Mouse (Mus musculus): ENCODE measurements around the gene Krt2. TPM values are rescaled to one million over a fixed set of nuclear protein-coding genes. Genes with fewer than 3 reads are reported as not detected.

The Krt2 gene
- polyA plus RNA-seq, 1 experiment from 2014 or later, result not detected

GRCm38 (mm10) chr15:101786360-101786759 is 31.6 kb downstream of the Krt2 start, which contains the start of gene Krt72:
Gene Krt72 (minus strand): TSS chr15:101786460.
- H3K4me2 ChIP-seq (replicated peaks; ENCODE audit: low read depth, low read length), result no peak within 1 kb of the TSS
- TF ChIP-seq EP300 (IDR thresholded peaks at IDR 0.05), result no peak
- no peak for TF ChIP-seq CTCF (IDR thresholded peaks at IDR 0.05)
- H3K4me1 ChIP-seq (ENCODE audit: insufficient read depth, low read depth, low read length), result no peaks in the 10 kb centered on the region
- no peaks in the 10 kb centered on the region for H3K9me3 ChIP-seq (ENCODE audit: low read length)
- H3K4me3 ChIP-seq (ENCODE audit: low read depth, low read length), result no peak within 1 kb of the TSS
- H3K36me3 ChIP-seq (ENCODE audit: insufficient read depth, low read length), result no peaks in the 10 kb centered on the region
- H3K27ac ChIP-seq (ENCODE audit: low read length), result no peak within 1 kb of the TSS
- no peak within 1 kb of the TSS for H3K9ac ChIP-seq (replicated peaks; ENCODE audit: low read depth)
- no peaks in the 10 kb centered on the region for H3K27me3 ChIP-seq (replicated peaks; ENCODE audit: insufficient read depth, low read length)
- no peak for ATAC-seq
- DNase-seq (ENCODE audit: low spot score), result no peak
- WGBS, result 89% methylated on average over 18 of the region's 18 CpGs

- Histone ChIP-seq H3K27ac (ENCODE audit: low read length) (no peak overlapping the region), H3K4me1 (ENCODE audit: insufficient read depth, low read depth, low read length) (no peaks in the 10 kb centered on the region), H3K9me3 (ENCODE audit: low read length) (no peaks in the 10 kb centered on the region), H3K27me3 (replicated peaks; ENCODE audit: insufficient read depth, low read length) (no peaks in the 10 kb centered on the region), H3K9ac (replicated peaks; ENCODE audit: low read depth) (no peak overlapping the region), H3K36me3 (ENCODE audit: insufficient read depth, low read length) (no peaks in the 10 kb centered on the region), H3K4me2 (replicated peaks; ENCODE audit: low read depth, low read length) (no peak overlapping the region), H3K4me3 (ENCODE audit: low read depth, low read length) (no peak overlapping the region)
- 52% methylated on average over 10 of the region's 10 CpGs for WGBS
- ATAC-seq, result peak; percentile 21
- no peak for TF ChIP-seq CTCF (IDR thresholded peaks at IDR 0.05)
- TF ChIP-seq EP300 (IDR thresholded peaks at IDR 0.05), result no peak
- DNase-seq (ENCODE audit: low spot score), result peak; percentile 32
These were observed 44.5 kb downstream of the Krt2 start for GRCm38 (mm10) chr15:101773420-101773819.

DNA sequence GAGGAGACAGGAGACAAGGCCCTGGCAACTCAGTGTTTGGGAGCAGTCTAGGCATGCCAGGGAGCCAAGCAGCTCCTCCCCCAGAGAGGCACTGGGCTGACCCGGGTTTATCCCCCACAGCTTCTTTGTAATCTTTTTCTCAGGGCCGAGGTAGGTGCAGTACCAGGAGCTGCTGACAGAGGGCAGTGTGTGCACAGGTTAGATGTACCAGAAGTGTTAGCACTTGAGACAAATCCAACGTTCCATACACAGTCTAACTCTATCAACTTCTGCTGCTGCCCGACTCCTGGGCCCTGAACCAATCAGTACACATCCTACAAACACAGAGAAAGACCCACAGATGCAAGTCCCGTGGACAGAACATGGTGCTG is 45.3 kb downstream of the Krt2 start:
- WGBS, result 2% methylated on average over 5 of the region's 5 CpGs
- H3K9ac ChIP-seq (replicated peaks; ENCODE audit: low read depth), result no peak overlapping the region
- no peak overlapping the region for H3K4me3 ChIP-seq (ENCODE audit: low read depth, low read length)
- no peaks in the 10 kb centered on the region for H3K4me1 ChIP-seq (ENCODE audit: insufficient read depth, low read depth, low read length)
- H3K9me3 ChIP-seq (ENCODE audit: low read length), result no peaks in the 10 kb centered on the region
- H3K4me2 ChIP-seq (replicated peaks; ENCODE audit: low read depth, low read length), result no peak overlapping the region
- no peaks in the 10 kb centered on the region for H3K36me3 ChIP-seq (ENCODE audit: insufficient read depth, low read length)
- DNase-seq (ENCODE audit: low spot score) (peak; percentile 84), ATAC-seq (peak; percentile 70)
- no peak for TF ChIP-seq EP300 (IDR thresholded peaks at IDR 0.05)
- peak; percentile 92 for TF ChIP-seq CTCF (IDR thresholded peaks at IDR 0.05)
- H3K27me3 ChIP-seq (replicated peaks; ENCODE audit: insufficient read depth, low read length), result no peaks in the 10 kb centered on the region
- no peak overlapping the region for H3K27ac ChIP-seq (ENCODE audit: low read length)

- no peak for ATAC-seq
- TF ChIP-seq EP300 (IDR thresholded peaks at IDR 0.05), result no peak
- peak; percentile 63 for TF ChIP-seq CTCF (IDR thresholded peaks at IDR 0.05)
These were observed 45.8 kb downstream of the Krt2 start for GRCm38 (mm10) chr15:101772080-101772710.

DNA sequence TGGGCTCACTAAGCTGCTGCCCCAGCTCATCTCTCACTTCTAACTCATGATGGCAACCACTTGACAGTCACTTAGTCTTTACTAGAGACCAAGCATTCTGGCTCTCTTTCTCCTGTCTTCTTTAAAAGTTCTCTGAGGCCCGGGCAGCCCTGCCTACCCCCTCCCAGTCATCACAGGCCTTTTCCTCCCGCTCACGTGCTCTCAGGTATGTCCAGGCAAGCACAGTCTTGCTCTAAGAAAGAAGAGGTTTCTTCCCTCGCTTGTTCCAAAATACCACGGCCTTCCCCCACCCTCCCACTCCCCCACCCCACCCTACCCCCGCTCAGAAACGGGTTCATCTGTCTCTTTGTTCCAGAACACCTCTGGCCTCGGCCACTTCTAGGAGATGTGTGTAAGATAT is 47.7 kb downstream of the Krt2 start:
- ATAC-seq (no peak), DNase-seq (ENCODE audit: low spot score) (no peak)
- TF ChIP-seq CTCF (IDR thresholded peaks at IDR 0.05) (no peak), EP300 (IDR thresholded peaks at IDR 0.05) (no peak)
- H3K4me1 ChIP-seq (ENCODE audit: insufficient read depth, low read depth, low read length), result no peaks in the 10 kb centered on the region
- no peaks in the 10 kb centered on the region for H3K36me3 ChIP-seq (ENCODE audit: insufficient read depth, low read length)
- H3K9ac ChIP-seq (replicated peaks; ENCODE audit: low read depth), result no peak overlapping the region
- no peaks in the 10 kb centered on the region for H3K27me3 ChIP-seq (replicated peaks; ENCODE audit: insufficient read depth, low read length)
- no peak overlapping the region for H3K4me2 ChIP-seq (replicated peaks; ENCODE audit: low read depth, low read length)
- H3K4me3 ChIP-seq (ENCODE audit: low read depth, low read length), result no peak overlapping the region
- 25% methylated on average over 8 of the region's 8 CpGs for WGBS
- H3K9me3 ChIP-seq (ENCODE audit: low read length), result no peaks in the 10 kb centered on the region
- no peak overlapping the region for H3K27ac ChIP-seq (ENCODE audit: low read length)

More at GRCm38 (mm10) chr15:101772080-101772710, 45.8 kb downstream of the Krt2 start:
- DNase-seq (ENCODE audit: low spot score), result peak; percentile 14
- Histone ChIP-seq H3K36me3 (ENCODE audit: insufficient read depth, low read length) (no peaks in the 10 kb centered on the region), H3K9ac (replicated peaks; ENCODE audit: low read depth) (no peak overlapping the region), H3K4me3 (ENCODE audit: low read depth, low read length) (no peak overlapping the region), H3K4me2 (replicated peaks; ENCODE audit: low read depth, low read length) (no peak overlapping the region), H3K27me3 (replicated peaks; ENCODE audit: insufficient read depth, low read length) (no peaks in the 10 kb centered on the region), H3K27ac (ENCODE audit: low read length) (no peak overlapping the region), H3K4me1 (ENCODE audit: insufficient read depth, low read depth, low read length) (no peaks in the 10 kb centered on the region), H3K9me3 (ENCODE audit: low read length) (no peaks in the 10 kb centered on the region)
- 66% methylated on average over 5 of the region's 5 CpGs for WGBS

Other genes starting within 250 kb of the Krt2 start
- not detected in 2 replicates for gene Krt75, start 244.3 kb downstream of the Krt2 start, polyA plus RNA-seq (2015; fragmentation: Nextera tagmentation; extraction: Ambion mirVana)
- not detected in 2 replicates for gene Gm5414, start 190.0 kb downstream of the Krt2 start, polyA plus RNA-seq (2015; fragmentation: Nextera tagmentation; extraction: Ambion mirVana)
- not detected in 2 replicates for gene Gm5478, start 170.8 kb downstream of the Krt2 start, polyA plus RNA-seq (2015; fragmentation: Nextera tagmentation; extraction: Ambion mirVana)
- not detected in 2 replicates for gene Krt6b, start 137.9 kb downstream of the Krt2 start, polyA plus RNA-seq (2015; fragmentation: Nextera tagmentation; extraction: Ambion mirVana)
- gene Krt6a, start 123.9 kb downstream of the Krt2 start, polyA plus RNA-seq (2015; fragmentation: Nextera tagmentation; extraction: Ambion mirVana), result 0.06 and 0.18 TPM in 2 replicates
- gene Krt5, start 105.3 kb downstream of the Krt2 start, polyA plus RNA-seq (2015; fragmentation: Nextera tagmentation; extraction: Ambion mirVana), result 0.12 TPM in 1 of 2 replicates, not detected in the other
- gene Krt71, start 75.1 kb downstream of the Krt2 start, polyA plus RNA-seq (2015; fragmentation: Nextera tagmentation; extraction: Ambion mirVana), result not detected in 2 replicates
- gene Krt72, start 31.7 kb downstream of the Krt2 start, polyA plus RNA-seq (2015; fragmentation: Nextera tagmentation; extraction: Ambion mirVana), result not detected in 2 replicates
- gene Krt73, start 15.8 kb downstream of the Krt2 start, polyA plus RNA-seq (2015; fragmentation: Nextera tagmentation; extraction: Ambion mirVana), result not detected in 2 replicates
- 0.42 and 0.82 TPM in 2 replicates for gene Krt1, start 32.6 kb upstream of the Krt2 start, polyA plus RNA-seq (2015; fragmentation: Nextera tagmentation; extraction: Ambion mirVana)
- not detected in 2 replicates for gene Krt77, start 51.5 kb upstream of the Krt2 start, polyA plus RNA-seq (2015; fragmentation: Nextera tagmentation; extraction: Ambion mirVana)
- gene Krt76, start 74.8 kb upstream of the Krt2 start, polyA plus RNA-seq (2015; fragmentation: Nextera tagmentation; extraction: Ambion mirVana), result not detected in 2 replicates
- gene Krt4, start 106.6 kb upstream of the Krt2 start, polyA plus RNA-seq (2015; fragmentation: Nextera tagmentation; extraction: Ambion mirVana), result 2.5 and 2.9 TPM in 2 replicates
- 1.0 and 1.4 TPM in 2 replicates for gene Krt79, start 122.2 kb upstream of the Krt2 start, polyA plus RNA-seq (2015; fragmentation: Nextera tagmentation; extraction: Ambion mirVana)
- 0.08 and 0.20 TPM in 2 replicates for gene Krt78, start 136.1 kb upstream of the Krt2 start, polyA plus RNA-seq (2015; fragmentation: Nextera tagmentation; extraction: Ambion mirVana)
- 353 and 389 TPM in 2 replicates for gene Krt8, start 186.3 kb upstream of the Krt2 start, polyA plus RNA-seq (2015; fragmentation: Nextera tagmentation; extraction: Ambion mirVana)
- gene Krt18, start 210.0 kb upstream of the Krt2 start, polyA plus RNA-seq (2015; fragmentation: Nextera tagmentation; extraction: Ambion mirVana), result 235 and 248 TPM in 2 replicates

All from lung, postnatal 0 days (tissue).